Mouse (Mus musculus) megakaryocyte, adult 5-6 weeks (primary cell): ENCODE results near the gene Spcs3. TPM values are rescaled to one million over a fixed set of nuclear protein-coding genes. Genes with fewer than 3 reads are reported as not detected.
"Not testable (repeated sequence)": the region's sequence is repeated elsewhere in the genome, so short reads cannot be mapped to it uniquely, and the experiment has no call there.

Experiments used
- ATAC-seq: 2 replicates; pipeline ENCODE4 v1.8.0; 2016; ENCODE audit warnings: mild to moderate bottlenecking, inconsistent platforms; ENCODE audit not compliant: poor library complexity, severe bottlenecking
- total RNA-seq, 2 experiments: library from RNA; stranded (forward) in 1 of 2; stranded (reverse) in 1 of 2; fragments of 153-499, 151-499 nt in 1 of 2; fragments of 221-1000, 200-1000 nt in 1 of 2; gene quantifications; 2 replicates each; pipeline versions ENCODE4 v1.2.3 to v1.2.4; 2015 to 2017

Gene Spcs3
- 117 and 126 TPM in 2 replicates for total RNA-seq (2015)
- 86.8 and 99.4 TPM in 2 replicates for total RNA-seq (2017)

GRCm38 (mm10) chr8:54529382-54530296 is at the start of gene Spcs3, which contains the start of gene Asb5:
Gene Spcs3 (minus strand): TSS chr8:54529998.
Gene Asb5 (plus strand): TSS chr8:54529580.
- peak; percentile 92 for ATAC-seq

- ATAC-seq: no peak
Observed at GRCm38 (mm10) chr8:54570618-54571609, 41.1 kb upstream of the Spcs3 start.

GRCm38 (mm10) chr8:54567168-54567567 is 37.4 kb upstream of the Spcs3 start:
- no peak for ATAC-seq

GRCm38 (mm10) chr8:54565603-54566260 is 35.9 kb upstream of the Spcs3 start:
- ATAC-seq: peak; percentile 62

GRCm38 (mm10) chr8:54565181-54565580 is 35.4 kb upstream of the Spcs3 start:
- no peak for ATAC-seq

GRCm38 (mm10) chr8:54562137-54562536 is 32.3 kb upstream of the Spcs3 start:
- ATAC-seq: peak; percentile 77

GRCm38 (mm10) chr8:54554921-54555320 is 25.1 kb upstream of the Spcs3 start:
- ATAC-seq: no peak

GRCm38 (mm10) chr8:54550026-54550574 is 20.3 kb upstream of the Spcs3 start:
- ATAC-seq: no peak

- no peak for ATAC-seq
Observed at GRCm38 (mm10) chr8:54548383-54548782, 18.6 kb upstream of the Spcs3 start.

GRCm38 (mm10) chr8:54541331-54541730 is 11.5 kb upstream of the Spcs3 start:
- ATAC-seq: no peak

GRCm38 (mm10) chr8:54537285-54537684 is 7.5 kb upstream of the Spcs3 start:
- peak; percentile 85 for ATAC-seq

- no peak for ATAC-seq
Observed at GRCm38 (mm10) chr8:54535172-54535571, 5.4 kb upstream of the Spcs3 start.

- no peak for ATAC-seq
Observed at GRCm38 (mm10) chr8:54528571-54528970, 1.2 kb downstream of the Spcs3 start.

GRCm38 (mm10) chr8:54526700-54527099 is 3.1 kb downstream of the Spcs3 start:
- no peak for ATAC-seq

GRCm38 (mm10) chr8:54525606-54526005 is 4.2 kb downstream of the Spcs3 start:
- ATAC-seq: no peak

GRCm38 (mm10) chr8:54520516-54520915 is 9.3 kb downstream of the Spcs3 start:
- ATAC-seq: no peak

GRCm38 (mm10) chr8:54518756-54519460 is 10.9 kb downstream of the Spcs3 start:
- no peak for ATAC-seq

GRCm38 (mm10) chr8:54512200-54512599 is 17.6 kb downstream of the Spcs3 start:
- ATAC-seq: not testable (repeated sequence)

GRCm38 (mm10) chr8:54511791-54512190 is 18.0 kb downstream of the Spcs3 start:
- ATAC-seq: no peak
